Mouse (Mus musculus): ENCODE measurements at regions not wholly inside any gene's neighbourhood (a gene's known extent, or its start where the extent isn't known, plus 50 kb on each side); places are given as distances from the start of the nearest gene placed in this dataset.

DNA sequence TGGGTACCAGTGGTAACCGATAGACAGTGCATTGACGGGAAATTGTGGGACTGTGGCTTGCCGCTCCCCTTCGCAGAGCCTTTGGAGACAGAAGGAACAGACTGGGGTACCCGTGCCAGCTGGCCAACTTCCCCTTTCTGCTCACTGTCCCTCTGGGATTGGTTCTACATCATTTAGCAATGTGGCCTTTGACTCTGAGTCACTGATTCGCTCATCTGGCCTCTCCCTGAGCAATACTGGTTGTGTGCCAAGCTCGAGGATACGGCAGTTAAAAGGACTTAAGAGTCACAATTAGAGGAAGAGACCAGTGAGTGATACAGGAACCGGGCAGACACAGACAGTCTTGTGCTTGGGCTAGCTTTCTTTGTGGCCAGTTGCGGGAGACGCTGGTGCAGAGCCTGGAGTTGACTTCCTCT, 117.4 kb upstream of the Zfp507 start:
- ChIA-PET CTCF (interaction anchor here in 2 of 4 experiments (0.5 to 1.5 kb wide), 3 partner anchors 9 to 599 kb away, joined by 4 to 5 read pairs (median 4); no protein-coding TSS in a partner anchor), POLR2A (interaction anchor here in 1 of 4 experiments (1.0 kb wide), 1 partner anchor 20 kb away, joined by 9 read pairs; no protein-coding TSS in a partner anchor)

DNA sequence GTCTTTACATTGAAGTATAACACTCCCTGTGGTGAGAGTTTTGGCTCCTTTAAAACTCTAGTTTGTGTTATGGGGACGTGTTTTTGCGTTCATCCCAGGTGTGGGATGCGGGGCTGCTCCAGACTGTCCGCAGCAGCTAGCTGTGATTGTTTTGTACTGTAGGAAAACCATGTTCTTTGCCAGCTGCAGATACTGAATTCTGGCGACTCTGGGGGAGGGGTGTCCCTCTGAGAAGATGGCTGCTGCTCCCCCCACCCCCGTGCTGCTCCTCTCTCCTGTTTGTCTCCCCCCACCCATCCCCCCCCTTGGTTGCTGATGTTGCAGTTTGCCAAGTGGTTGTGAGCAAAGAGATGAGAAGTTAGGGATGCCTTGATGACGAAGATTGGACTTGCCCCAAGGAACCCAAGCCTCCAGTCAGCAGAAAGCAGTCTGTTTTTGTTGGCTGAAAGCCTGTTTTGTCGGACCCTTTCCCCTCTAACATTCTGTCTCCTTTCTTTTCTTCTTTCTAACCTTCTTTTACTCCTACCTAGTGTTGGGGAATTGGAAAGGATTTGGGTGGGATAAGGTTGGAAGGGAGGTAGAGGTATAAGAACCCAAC, 107.4 kb upstream of the Zfp507 start:
- CTCF ChIA-PET = no interaction called here
- POLR2A ChIA-PET = no interaction called here

DNA sequence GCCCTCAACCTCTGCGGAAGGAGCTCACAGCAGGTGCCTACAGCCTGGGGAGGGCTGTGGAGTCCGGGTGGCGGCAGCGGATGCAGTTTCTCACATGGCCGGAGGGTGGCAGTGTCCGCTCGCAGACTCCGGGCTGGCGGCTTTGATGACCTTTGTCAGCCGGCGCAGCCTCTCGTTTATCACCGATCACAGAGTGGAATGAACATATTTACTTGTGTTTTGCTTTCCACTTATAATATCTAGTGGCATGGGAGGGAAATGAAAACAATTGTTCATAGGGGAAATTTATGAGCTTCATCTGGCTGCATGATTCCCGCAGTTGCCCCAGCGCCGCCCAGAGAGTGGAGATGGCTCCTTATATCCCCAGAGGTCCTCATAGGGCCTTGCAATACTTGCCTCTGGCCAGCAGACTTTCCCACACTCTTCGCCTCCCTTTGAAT, 99.2 kb upstream of the Zfp507 start:
- POLR2A ChIA-PET = interaction anchor here in 3 of 4 experiments (0.5 to 1.1 kb wide), 3 partner anchors 22 to 124 kb away, joined by 3 read pairs; no protein-coding TSS in a partner anchor
- CTCF ChIA-PET = interaction anchor here (0.5 to 3.2 kb wide), 32 partner anchors 9 to 1444 kb away, joined by 3 to 23 read pairs (median 3); no protein-coding TSS in a partner anchor

DNA sequence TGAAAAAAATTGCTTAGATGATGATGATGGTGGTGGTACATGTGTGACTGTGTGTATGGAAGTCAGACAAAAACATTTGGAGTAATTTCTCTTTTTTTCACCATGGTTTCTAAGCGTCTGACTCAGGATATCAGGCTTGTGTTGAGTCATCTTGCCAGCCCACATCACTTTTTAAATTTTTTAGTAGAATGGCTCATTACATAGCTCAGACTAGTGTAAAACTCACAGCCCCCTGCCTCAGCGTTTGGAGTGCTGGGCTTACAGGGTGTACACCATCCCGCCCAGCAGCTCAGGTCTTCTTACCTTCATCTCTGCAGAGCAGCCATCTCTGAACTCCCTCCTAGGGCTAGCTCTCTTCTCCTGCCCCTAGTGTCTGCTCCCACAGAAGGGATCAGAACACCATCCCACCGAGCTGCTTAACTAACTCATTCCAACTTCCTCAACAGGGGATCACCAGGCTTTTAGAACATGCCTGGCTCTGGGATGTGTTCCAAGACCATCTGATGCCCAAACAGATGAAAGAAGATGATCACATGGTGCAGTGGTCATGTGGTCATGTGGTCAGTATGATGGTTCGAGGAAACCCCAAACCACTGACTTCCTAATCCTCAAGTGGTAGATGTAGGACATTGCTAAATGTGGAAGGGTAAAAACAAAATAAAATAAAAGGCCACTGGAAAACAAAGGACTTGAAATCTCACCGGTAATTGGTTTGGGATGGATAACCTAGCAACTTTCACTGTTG, 96.1 kb upstream of the Zfp507 start:
- CTCF ChIA-PET = interaction anchor here in 1 of 4 experiments (1.0 kb wide), 1 partner anchor 13 kb away, joined by 4 read pairs; no protein-coding TSS in a partner anchor
- POLR2A ChIA-PET = no interaction called here

DNA sequence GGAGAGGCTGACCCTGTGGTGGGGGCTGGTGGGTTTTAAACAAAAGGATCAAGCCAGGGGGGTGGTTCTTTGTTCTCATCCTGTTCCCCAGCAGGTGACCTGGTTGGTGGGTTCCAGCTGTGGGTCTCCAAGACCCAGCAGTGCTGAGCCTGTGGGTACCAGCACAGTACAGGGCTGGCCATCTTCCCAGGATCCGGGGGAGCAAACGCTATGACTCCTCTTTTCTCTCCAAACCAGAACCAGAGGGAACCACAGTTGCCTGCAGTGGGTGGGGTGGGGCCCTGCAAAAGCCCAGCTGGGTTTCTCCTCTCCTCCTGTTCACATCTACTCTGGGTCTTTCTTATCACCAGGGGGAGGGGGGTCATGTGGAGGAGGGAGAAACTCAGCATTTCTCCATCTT, 90.5 kb upstream of the Zfp507 start:
- POLR2A ChIA-PET = interaction anchor here in 1 of 4 experiments (0.7 kb wide), 1 partner anchor 681 kb away, joined by 7 read pairs; no protein-coding TSS in a partner anchor

DNA sequence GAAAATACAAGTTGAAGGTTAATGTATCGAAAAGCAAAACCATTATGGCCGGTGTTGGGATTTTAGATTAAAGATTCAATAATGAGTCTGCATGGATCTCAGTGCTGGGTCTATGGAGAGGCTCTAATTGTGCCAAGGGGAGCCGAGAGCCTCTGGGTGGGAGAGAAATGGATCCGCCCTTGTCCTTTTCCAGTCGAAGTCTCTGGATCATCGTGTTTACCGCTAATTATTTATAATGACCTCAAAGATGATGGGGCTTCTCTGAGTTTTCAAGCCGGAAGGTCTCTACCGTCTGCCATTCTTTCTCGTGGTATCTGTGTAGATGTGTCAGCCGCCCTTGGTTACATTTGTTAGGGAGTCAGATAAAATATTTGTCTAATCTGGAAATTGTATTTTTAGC, 83.2 kb upstream of the Zfp507 start:
- ChIA-PET CTCF (interaction anchor here in 2 of 4 experiments (0.6 to 1.2 kb wide), 2 partner anchors 13 to 1896 kb away, joined by 3 to 4 read pairs; no protein-coding TSS in a partner anchor), POLR2A (no interaction called here)

More for the DNA sequence above, 90.5 kb upstream of the Zfp507 start:
- CTCF ChIA-PET = no interaction called here

DNA sequence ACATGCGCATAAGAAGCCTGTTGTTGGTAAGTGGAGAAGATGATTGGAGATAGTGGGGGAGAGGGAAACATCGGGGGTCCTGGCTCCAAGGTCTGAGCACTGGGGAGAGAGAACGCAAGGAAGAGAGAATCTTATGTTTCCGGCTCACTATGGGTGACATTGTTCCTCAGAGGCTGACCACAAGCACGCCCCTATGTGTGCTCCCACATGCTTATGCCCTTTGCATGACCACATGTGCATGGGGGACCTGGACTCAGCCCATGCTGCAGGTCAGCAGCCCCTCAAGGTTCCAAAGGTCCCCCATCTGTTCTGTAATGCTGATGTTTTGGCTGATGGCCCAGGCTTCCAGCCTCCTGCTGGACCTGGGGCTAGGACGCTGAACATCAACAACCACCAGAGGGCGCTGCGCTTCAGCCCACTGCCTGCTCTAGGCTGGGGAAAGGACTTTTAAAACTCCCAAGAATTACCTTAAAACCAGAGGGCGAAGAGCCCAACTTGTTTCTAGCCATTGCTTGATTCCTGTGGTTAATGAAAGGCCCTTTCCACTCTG, 77.0 kb upstream of the Zfp507 start:
- ChIA-PET CTCF (interaction anchor here in 1 of 4 experiments (1.2 kb wide), 1 partner anchor 9 kb away, joined by 3 read pairs; no protein-coding TSS in a partner anchor), POLR2A (no interaction called here)

DNA sequence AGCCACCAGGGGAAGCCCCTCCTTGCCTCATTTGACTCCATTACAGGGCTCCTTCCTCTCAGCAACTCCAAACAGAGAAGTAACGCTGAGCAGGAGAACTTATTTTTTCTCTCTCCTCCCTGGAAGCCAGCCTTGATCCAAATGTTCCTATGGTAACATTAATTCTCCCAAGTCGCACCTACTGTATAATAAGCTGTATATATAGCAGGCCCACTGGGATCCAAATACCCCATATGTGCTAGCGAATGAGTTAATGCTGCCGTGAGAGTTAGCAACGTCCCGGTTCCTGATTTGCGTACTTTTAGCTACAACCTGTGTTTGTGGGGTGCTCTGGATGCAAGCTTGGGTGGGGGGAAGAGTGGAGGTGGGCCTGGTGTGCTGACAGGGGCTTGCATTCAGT, 75.4 kb upstream of the Zfp507 start:
- CTCF ChIA-PET = interaction anchor here in 2 of 4 experiments (0.6 to 1.3 kb wide), 2 partner anchors 24 to 445 kb away, joined by 3 to 5 read pairs; no protein-coding TSS in a partner anchor
- POLR2A ChIA-PET = interaction anchor here (0.5 to 1.2 kb wide), 4 partner anchors 46 to 1531 kb away, joined by 3 read pairs; no protein-coding TSS in a partner anchor

DNA sequence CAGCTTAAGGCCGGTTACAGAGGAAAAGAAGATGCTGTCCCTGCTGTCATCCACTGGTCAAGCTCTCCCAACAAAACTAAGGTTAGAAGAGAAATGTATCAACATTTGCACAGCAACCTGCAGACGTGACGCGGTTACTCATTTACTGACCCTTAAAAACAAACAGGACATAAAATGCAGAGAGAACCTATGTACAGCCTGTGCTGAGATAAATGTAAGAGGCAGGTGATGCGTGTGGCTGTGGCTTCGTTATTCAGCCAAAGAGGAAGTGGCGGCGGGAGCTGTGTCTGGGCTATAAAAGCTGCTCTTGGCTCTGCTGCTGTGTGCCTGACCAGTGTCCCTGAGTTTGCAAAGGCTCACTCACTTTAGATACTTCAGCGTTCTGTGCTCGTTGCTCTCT, 58.2 kb upstream of the Zfp507 start:
- ChIA-PET CTCF (interaction anchor here in 2 of 4 experiments (0.6 kb wide), 2 partner anchors 20 to 588 kb away, joined by 3 to 14 read pairs; no protein-coding TSS in a partner anchor), POLR2A (no interaction called here)

DNA sequence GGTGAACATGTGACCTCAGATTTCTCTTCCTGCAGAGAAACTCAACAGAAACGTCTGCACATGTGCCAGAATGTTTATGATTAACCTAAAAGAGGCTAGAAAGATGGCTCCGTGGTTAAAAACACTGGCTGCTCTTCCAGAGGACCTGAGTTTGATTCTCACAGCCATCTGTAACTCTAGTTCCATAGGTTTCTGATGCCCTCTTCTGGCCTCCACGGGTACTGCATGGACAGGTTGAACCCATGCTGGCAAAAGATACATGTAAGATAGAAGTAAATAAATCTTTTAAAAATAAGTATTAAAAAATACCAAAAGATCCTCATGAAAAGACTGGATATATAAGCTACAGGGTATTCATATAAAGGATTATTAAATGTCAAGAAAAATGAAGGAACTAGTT, 56.8 kb upstream of the Zfp507 start:
- ChIA-PET POLR2A (no interaction called here), CTCF (interaction anchor here in 2 of 4 experiments (1.5 to 3.6 kb wide), 2 partner anchors 100 to 200 kb away, joined by 4 to 19 read pairs; no protein-coding TSS in a partner anchor)

DNA sequence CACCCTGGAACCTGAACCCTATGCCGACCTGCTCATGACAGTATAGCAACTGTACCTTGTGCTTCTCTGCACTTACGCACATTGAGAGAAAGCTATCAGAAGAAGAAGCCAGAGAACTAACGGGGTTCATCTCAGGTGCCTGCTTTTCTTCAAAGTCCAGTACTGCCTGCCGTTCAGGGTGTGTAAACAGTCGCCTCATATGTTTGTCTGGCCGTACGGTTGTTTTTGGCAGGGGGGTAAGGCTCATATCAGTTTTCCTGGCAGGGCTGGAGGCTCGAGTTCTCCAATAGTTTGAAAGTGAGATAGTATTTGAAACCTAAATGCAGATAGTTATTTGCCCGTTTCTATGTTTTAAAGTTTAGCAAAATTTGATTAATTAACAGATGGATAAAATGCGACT, 54.9 kb upstream of the Zfp507 start:
- CTCF ChIA-PET = interaction anchor here (0.6 to 3.6 kb wide), 11 partner anchors 11 to 199 kb away, joined by 3 to 19 read pairs (median 3); no protein-coding TSS in a partner anchor
- POLR2A ChIA-PET = interaction anchor here in 2 of 4 experiments (0.6 to 1.4 kb wide), 2 partner anchors 98 to 770 kb away, joined by 3 read pairs; no protein-coding TSS in a partner anchor

Measured in embryonic stem cell, embryonic (primary cell).